Mouse (Mus musculus) cerebellum, adult 9-11 months (tissue): ENCODE measurements at regions not wholly inside any gene's neighbourhood (a gene's known extent, or its start where the extent isn't known, plus 50 kb on each side); places are given as distances from the start of the nearest gene placed in this dataset.
A peak's percentile ranks its signal among the peaks of the same experiment; 100 is the strongest.

Experiments
- DNase-seq: peaks from one replicate; pipeline ENCODE4 v3.0.0; 2022

GRCm38 (mm10) chr8:92522519-92522918 lies 151.6 kb upstream of the Irx6 start:
- no peak for DNase-seq

GRCm38 (mm10) chr8:92529756-92530155 lies 144.3 kb upstream of the Irx6 start:
- DNase-seq: no peak

- no peak for DNase-seq
Measured at GRCm38 (mm10) chr8:92540636-92541035, 133.5 kb upstream of the Irx6 start.

GRCm38 (mm10) chr8:92545347-92546059 lies 128.6 kb upstream of the Irx6 start:
- no peak for DNase-seq

GRCm38 (mm10) chr8:92555140-92555539 lies 118.9 kb upstream of the Irx6 start:
- DNase-seq: no peak

- DNase-seq: peak; percentile 2
Measured at GRCm38 (mm10) chr8:92555631-92556030, 118.5 kb upstream of the Irx6 start.

GRCm38 (mm10) chr8:92562471-92562870 lies 111.6 kb upstream of the Irx6 start:
- DNase-seq: no peak

- DNase-seq: no peak
Measured at GRCm38 (mm10) chr8:92562962-92563361, 111.1 kb upstream of the Irx6 start.

- no peak for DNase-seq
Measured at GRCm38 (mm10) chr8:92569650-92570049, 104.4 kb upstream of the Irx6 start.

GRCm38 (mm10) chr8:92579446-92579845 lies 94.6 kb upstream of the Irx6 start:
- no peak for DNase-seq

- DNase-seq: no peak
Measured at GRCm38 (mm10) chr8:92581051-92581450, 93.0 kb upstream of the Irx6 start.

GRCm38 (mm10) chr8:92600766-92601165 lies 73.3 kb upstream of the Irx6 start:
- DNase-seq: no peak

GRCm38 (mm10) chr8:92602973-92603372 lies 71.1 kb upstream of the Irx6 start:
- no peak for DNase-seq

- no peak for DNase-seq
Measured at GRCm38 (mm10) chr8:92605631-92606030, 68.5 kb upstream of the Irx6 start.

GRCm38 (mm10) chr8:92607604-92608003 lies 66.5 kb upstream of the Irx6 start:
- DNase-seq: no peak

- DNase-seq: no peak
Measured at GRCm38 (mm10) chr8:92609908-92610307, 64.2 kb upstream of the Irx6 start.

GRCm38 (mm10) chr8:92610487-92611059 lies 63.5 kb upstream of the Irx6 start:
- DNase-seq: no peak

- DNase-seq: no peak
Measured at GRCm38 (mm10) chr8:92613486-92613885, 60.6 kb upstream of the Irx6 start.

GRCm38 (mm10) chr8:92616341-92617115 lies 57.6 kb upstream of the Irx6 start:
- DNase-seq: no peak

- DNase-seq: no peak
Measured at GRCm38 (mm10) chr8:92618281-92618680, 55.8 kb upstream of the Irx6 start.
